Comparison of ENCODE assay signal across 29 mouse cellular contexts in the genomic region with DNA sequence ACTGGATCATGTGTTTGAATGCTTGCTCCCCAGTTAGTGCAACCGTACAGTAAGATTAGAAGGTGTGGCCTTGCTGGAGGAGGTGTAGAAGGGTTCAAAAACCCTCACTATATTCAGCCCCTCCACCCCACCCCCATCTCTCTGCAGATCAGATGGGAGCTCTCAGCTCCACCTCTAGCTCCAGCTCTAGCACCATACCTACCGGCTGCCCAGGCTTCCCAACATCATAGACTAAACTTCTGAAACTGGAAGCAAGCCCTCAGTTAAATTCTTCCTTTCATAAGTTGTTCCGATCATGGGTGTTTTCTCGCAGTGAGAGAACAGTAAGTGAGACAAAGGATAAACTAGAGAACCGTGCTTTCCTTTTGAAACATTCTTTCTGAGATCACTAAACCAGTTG. TPM values are rescaled to one million over a fixed set of nuclear protein-coding genes. Genes with fewer than 3 reads are reported as not detected.
A peak's percentile ranks its signal among the peaks of the same experiment; 100 is the strongest.
DNase-seq lines count a peak whose midpoint lies in the region; ATAC-seq and TF ChIP-seq lines count a peak whose summit lies in the region.
"Had no signal": no experiment of that assay in that cellular context is flagged by ENCODE, and none has a peak within 500 bp of the region (broad histone marks: within the 10 kb centered on the region; RNA-seq: fewer than 3 reads in every experiment).

No protein-coding gene starts in this region.

- no peak for DNase-seq in stomach, postnatal 0 days (ENCODE audit: low spot score)
- DNase-seq in liver, embryonic 13.5 days: no peak
- no peak for DNase-seq in heart, adult 18-20 months
- DNase-seq in kidney, postnatal 4 days: no peak
- DNase-seq: adrenal gland, adult 2 months; adrenal gland, postnatal 36 days; cerebellum, adult 2 months; cerebellum, postnatal 14 days; gastrocnemius, postnatal 25 days; heart, adult 11 months; heart, postnatal 36 days; kidney, adult 2 months; layer of hippocampus, adult 9-11 months; retina, postnatal 1 day; right cerebral cortex, postnatal 14 days; thymus, postnatal 4 days had no signal

- no peak for ATAC-seq in erythroblast, adult 5-6 weeks (replicated peaks; ENCODE audit: low FRiP score, poor library complexity, severe bottlenecking)
- no peak for ATAC-seq in stomach, embryonic 16.5 days (ENCODE audit: insufficient read depth, low FRiP score)
- no peak for ATAC-seq in stomach, postnatal 0 days (ENCODE audit: low FRiP score, low TSS enrichment)
- ATAC-seq in liver, embryonic 13.5 days (ENCODE audit: low read depth): no peak
- ATAC-seq: activated CD4-positive, CD25-positive, alpha-beta regulatory T cell, adult 4 months; forebrain, embryonic 14.5 days; hindbrain, postnatal 0 days; midbrain, embryonic 16.5 days had no signal

- WGBS in stomach, embryonic 16.5 days: 85% methylated on average over 5 of the region's 5 CpGs
- 79% methylated on average over 5 of the region's 5 CpGs for WGBS in stomach, postnatal 0 days
- WGBS in liver, embryonic 13.5 days (ENCODE audit: insufficient replicate concordance): 68% methylated on average over 5 of the region's 5 CpGs

- TF ChIP-seq CTCF in stomach, postnatal 0 days (IDR thresholded peaks at IDR 0.05; ENCODE audit: low read depth): no peak

- peaks cover 8% of the 10 kb centered on the region for H3K9me3 ChIP-seq in erythroblast, embryonic 14.5 days (ENCODE audit: control insufficient read depth, low read length)
- H3K9me3 ChIP-seq in stomach, embryonic 16.5 days (replicated peaks; ENCODE audit: control insufficient read depth, low read length): peaks cover 4% of the 10 kb centered on the region; the same call in 1 of the 2 replicates
- no peaks in the 10 kb centered on the region for H3K9me3 ChIP-seq in stomach, postnatal 0 days (ENCODE audit: control insufficient read depth, low read length)
- H3K9me3 ChIP-seq in liver, embryonic 13.5 days (replicated peaks): 0 out of 2 replicates have a peak, but pooled peaks cover 7% of the 10 kb centered on the region
- H3K9me3 ChIP-seq: hindbrain, embryonic 12.5 days; lung, embryonic 15.5 days; neural tube, embryonic 13.5 days had no signal

- H3K9ac ChIP-seq in stomach, embryonic 16.5 days (ENCODE audit: low read length): no peak overlapping the region
- no peak overlapping the region for H3K9ac ChIP-seq in stomach, postnatal 0 days (ENCODE audit: low read length)
- H3K9ac ChIP-seq in liver, embryonic 13.5 days: peak overlapping the region; percentile 22; the same call in 1 of the 2 replicates
- H3K9ac ChIP-seq: hindbrain, embryonic 12.5 days; lung, embryonic 15.5 days; neural tube, embryonic 13.5 days had no signal

- H3K36me3 ChIP-seq in erythroblast, embryonic 14.5 days (ENCODE audit: control insufficient read depth): peaks cover 45% of the 10 kb centered on the region
- no peaks in the 10 kb centered on the region for H3K36me3 ChIP-seq in stomach, embryonic 16.5 days (ENCODE audit: control insufficient read depth, insufficient read depth, low read length)
- H3K36me3 ChIP-seq in stomach, postnatal 0 days (ENCODE audit: control insufficient read depth, insufficient read depth, low read length): no peaks in the 10 kb centered on the region
- 0 out of 2 replicates have a peak, but pooled peaks cover 5% of the 10 kb centered on the region for H3K36me3 ChIP-seq in liver, embryonic 13.5 days
- H3K36me3 ChIP-seq: hindbrain, embryonic 12.5 days; lung, embryonic 15.5 days; midbrain, embryonic 10.5 days; neural tube, embryonic 13.5 days had no signal

- no peak overlapping the region for H3K4me2 ChIP-seq in stomach, embryonic 16.5 days (ENCODE audit: low read depth, low read length)
- H3K4me2 ChIP-seq in stomach, postnatal 0 days (replicated peaks; ENCODE audit: low read depth): no peak overlapping the region
- peak overlapping the region; percentile 26 for H3K4me2 ChIP-seq in liver, embryonic 13.5 days
- H3K4me2 ChIP-seq: heart, embryonic 11.5 days; hindbrain, embryonic 12.5 days; lung, embryonic 15.5 days; neural tube, embryonic 13.5 days had no signal

- H3K27ac ChIP-seq in stomach, embryonic 16.5 days (ENCODE audit: low read length): peak overlapping the region; percentile 52; the same call in 1 of the 2 replicates
- no peak overlapping the region; the same call in 1 of the 2 replicates for H3K27ac ChIP-seq in stomach, postnatal 0 days (replicated peaks)
- peak overlapping the region; percentile 68 for H3K27ac ChIP-seq in liver, embryonic 13.5 days
- H3K27ac ChIP-seq: hindbrain, embryonic 12.5 days; hindbrain, postnatal 0 days; lung, embryonic 15.5 days; midbrain, embryonic 10.5 days; neural tube, embryonic 13.5 days had no signal

- H3K27me3 ChIP-seq in erythroblast, embryonic 14.5 days (ENCODE audit: control insufficient read depth): no peaks in the 10 kb centered on the region
- no peaks in the 10 kb centered on the region for H3K27me3 ChIP-seq in stomach, embryonic 16.5 days (ENCODE audit: control insufficient read depth, insufficient read depth, low read length)
- H3K27me3 ChIP-seq in stomach, postnatal 0 days (ENCODE audit: control insufficient read depth, insufficient read depth, low read length): no peaks in the 10 kb centered on the region
- H3K27me3 ChIP-seq in liver, embryonic 13.5 days: no peaks in the 10 kb centered on the region
- H3K27me3 ChIP-seq: hindbrain, embryonic 12.5 days; lung, embryonic 15.5 days; neural tube, embryonic 13.5 days had no signal

- H3K4me1 ChIP-seq in erythroblast, embryonic 14.5 days (ENCODE audit: control insufficient read depth): peaks cover 88% of the 10 kb centered on the region
- H3K4me1 ChIP-seq in stomach, embryonic 16.5 days (ENCODE audit: control insufficient read depth, insufficient read depth, low read length): peaks cover 18% of the 10 kb centered on the region
- peaks cover 2% of the 10 kb centered on the region; the same call in 1 of the 2 replicates for H3K4me1 ChIP-seq in stomach, postnatal 0 days (replicated peaks; ENCODE audit: control insufficient read depth, insufficient read depth)
- H3K4me1 ChIP-seq in liver, embryonic 13.5 days (replicated peaks): peaks cover 93% of the 10 kb centered on the region

- peak overlapping the region; percentile 46 for H3K4me3 ChIP-seq in erythroblast, embryonic 14.5 days (replicated peaks)
- no peak overlapping the region for H3K4me3 ChIP-seq in stomach, embryonic 16.5 days (replicated peaks; ENCODE audit: low read length)
- H3K4me3 ChIP-seq in stomach, postnatal 0 days (ENCODE audit: low read depth, low read length): no peak overlapping the region
- peak overlapping the region; percentile 9 for H3K4me3 ChIP-seq in liver, embryonic 13.5 days (replicated peaks)
- H3K4me3 ChIP-seq: hindbrain, embryonic 12.5 days; lung, embryonic 15.5 days; midbrain, embryonic 10.5 days; myocyte; neural tube, embryonic 13.5 days had no signal

- TF ChIP-seq EP300 in stomach, postnatal 0 days (optimal IDR thresholded peaks at IDR 0.05): no peak

RNA-seq across cellular contexts. Expression of a gene that starts 38.9 kb away (rescaled TPM):
- 0.02 and 0.07 TPM in 2 replicates for polyA plus RNA-seq in erythroblast, embryonic 14.5 days (2012)
- total RNA-seq in erythroblast, adult 5-6 weeks (2015; ENCODE audit: low replicate concordance): 9.4 and 10.0 TPM in 2 replicates
- total RNA-seq in erythroblast, adult 5-6 weeks (2017; ENCODE audit: low replicate concordance): 3.0 and 3.1 TPM in 2 replicates
- polyA plus RNA-seq in stomach, embryonic 16.5 days (2015; fragmentation: Nextera tagmentation; extraction: Ambion mirVana): 2.9 and 3.2 TPM in 2 replicates
- 4.3 and 4.5 TPM in 2 replicates for polyA plus RNA-seq in stomach, postnatal 0 days (2015; fragmentation: Nextera tagmentation; extraction: Ambion mirVana)
- polyA plus RNA-seq in liver, embryonic 13.5 days (2015; fragmentation: Nextera tagmentation; extraction: Ambion mirVana): 1.9 and 2.2 TPM in 2 replicates
- total RNA-seq in heart, adult 18-20 months (2021): 1 to 10 TPM; 4.2 to 5.6 TPM

RNA-seq across cellular contexts. Expression of a gene that starts 42.9 kb away (rescaled TPM):
- 0.01 TPM in 1 of 2 replicates, not detected in the other for polyA plus RNA-seq in erythroblast, embryonic 14.5 days (2012)
- not detected in 2 replicates for total RNA-seq in erythroblast, adult 5-6 weeks (2015; ENCODE audit: low replicate concordance)
- total RNA-seq in erythroblast, adult 5-6 weeks (2017; ENCODE audit: low replicate concordance): 0.14 TPM in 1 of 2 replicates, not detected in the other
- 3.0 and 3.1 TPM in 2 replicates for polyA plus RNA-seq in stomach, embryonic 16.5 days (2015; fragmentation: Nextera tagmentation; extraction: Ambion mirVana)
- 1.4 and 1.5 TPM in 2 replicates for polyA plus RNA-seq in stomach, postnatal 0 days (2015; fragmentation: Nextera tagmentation; extraction: Ambion mirVana)
- polyA plus RNA-seq in liver, embryonic 13.5 days (2015; fragmentation: Nextera tagmentation; extraction: Ambion mirVana): 1.0 and 1.1 TPM in 2 replicates
- total RNA-seq in heart, adult 18-20 months (2021): 10 to 100 TPM; 10.0 to 10.5 TPM
- polyA plus RNA-seq: myocyte had no signal

Comparison
In these comparisons a context has a peak if more than half of its experiments do, and no peak if none do; other contexts are left out.
1. H3K4me3 ChIP-seq: peak in erythroblast, embryonic 14.5 days (single experiment) and liver, embryonic 13.5 days (single experiment); none in stomach, embryonic 16.5 days (single experiment) and stomach, postnatal 0 days (single experiment).